Mouse (Mus musculus): ENCODE results near the gene Tomm7. TPM values are rescaled to one million over a fixed set of nuclear protein-coding genes. Genes with fewer than 3 reads are reported as not detected.

Tomm7 gene
- polyA plus RNA-seq, 1 experiment, result 213 TPM

DNA sequence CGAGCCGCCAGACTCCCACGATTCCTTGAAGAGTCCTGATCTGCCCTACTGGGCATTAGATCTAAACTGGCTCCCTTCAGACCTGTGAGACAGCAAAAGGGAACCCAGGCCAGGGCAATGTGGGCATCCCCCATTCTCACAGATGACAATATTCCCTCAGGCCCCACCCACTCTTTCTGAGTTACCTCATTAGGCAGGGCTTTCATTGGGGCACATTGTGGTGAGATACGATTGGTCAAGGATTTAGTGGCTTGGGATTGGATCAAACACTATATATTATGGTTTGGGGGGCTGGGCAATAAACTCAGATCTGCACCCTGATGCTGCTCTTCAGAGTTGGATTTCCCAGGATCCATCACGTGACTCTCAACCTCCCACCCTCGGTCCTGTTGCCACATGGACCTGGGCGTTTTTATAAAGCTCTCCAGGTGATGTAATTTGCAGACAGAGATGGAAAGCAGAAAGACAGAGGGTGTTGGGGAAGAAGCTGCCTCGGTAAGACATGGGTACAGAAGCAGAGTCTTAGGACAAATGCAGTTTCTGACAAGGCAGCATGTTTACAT, 19.7 kb downstream of the Tomm7 start:
- H3K4me1 ChIP-seq (ENCODE audit: control insufficient read depth, insufficient read depth, insufficient read length, low read length), result no peaks in the 10 kb centered on the region
- no peak overlapping the region for H3K27ac ChIP-seq (replicated peaks; ENCODE audit: low read depth, low read length)
- H3K4me3 ChIP-seq (ENCODE audit: insufficient read depth, low read depth, low read length), result no peak overlapping the region

DNA sequence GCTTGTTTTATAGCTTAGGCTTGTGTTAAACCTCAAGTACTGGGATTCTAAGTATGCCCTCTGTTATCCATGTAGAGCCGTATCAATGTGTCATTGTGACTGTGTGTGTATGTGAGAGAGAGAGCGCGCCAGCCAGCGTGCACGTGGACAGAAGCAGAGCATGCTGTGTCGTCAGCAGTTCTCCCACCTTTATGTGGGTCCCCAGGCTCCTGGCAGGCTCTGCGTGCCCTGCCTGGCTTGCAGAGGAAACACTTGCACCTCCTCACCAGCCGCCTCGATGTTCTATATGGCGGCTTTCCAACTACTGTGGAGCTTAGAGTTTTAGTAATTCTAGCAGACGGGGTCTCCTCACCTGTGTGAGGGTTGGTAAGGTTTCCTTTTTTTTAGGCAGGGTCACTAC, 21.7 kb downstream of the Tomm7 start:
- H3K4me1 ChIP-seq (ENCODE audit: control insufficient read depth, insufficient read depth, insufficient read length, low read length), result no peaks in the 10 kb centered on the region

DNA sequence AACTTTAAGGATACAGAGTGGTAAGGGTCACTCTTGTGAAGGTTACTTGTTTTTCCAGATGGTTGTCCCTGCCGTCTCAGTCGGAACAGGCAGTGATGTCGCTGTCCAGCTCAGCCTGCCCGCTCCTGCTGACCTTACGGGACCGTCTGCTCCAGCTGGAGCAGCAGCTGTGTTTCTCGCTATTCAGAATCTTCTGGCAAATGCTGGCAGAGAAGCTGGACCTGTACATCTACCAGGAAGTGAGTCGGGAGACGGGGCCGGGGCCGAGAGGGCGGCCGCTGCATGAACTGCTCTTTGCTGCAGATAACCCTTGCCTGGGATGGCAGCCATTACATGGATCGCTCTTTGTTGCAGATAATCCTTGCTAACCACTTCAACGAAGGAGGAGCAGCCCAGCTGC, 27.3 kb downstream of the Tomm7 start:
- Histone ChIP-seq H3K4me3 (ENCODE audit: insufficient read depth, low read depth, low read length) (no peak overlapping the region), H3K27ac (replicated peaks; ENCODE audit: low read depth, low read length) (no peak overlapping the region), H3K4me1 (ENCODE audit: control insufficient read depth, insufficient read depth, insufficient read length, low read length) (no peaks in the 10 kb centered on the region)

More for the DNA sequence above, 21.7 kb downstream of the Tomm7 start:
- Histone ChIP-seq H3K27ac (replicated peaks; ENCODE audit: low read depth, low read length) (no peak overlapping the region), H3K4me3 (ENCODE audit: insufficient read depth, low read depth, low read length) (no peak overlapping the region)

DNA sequence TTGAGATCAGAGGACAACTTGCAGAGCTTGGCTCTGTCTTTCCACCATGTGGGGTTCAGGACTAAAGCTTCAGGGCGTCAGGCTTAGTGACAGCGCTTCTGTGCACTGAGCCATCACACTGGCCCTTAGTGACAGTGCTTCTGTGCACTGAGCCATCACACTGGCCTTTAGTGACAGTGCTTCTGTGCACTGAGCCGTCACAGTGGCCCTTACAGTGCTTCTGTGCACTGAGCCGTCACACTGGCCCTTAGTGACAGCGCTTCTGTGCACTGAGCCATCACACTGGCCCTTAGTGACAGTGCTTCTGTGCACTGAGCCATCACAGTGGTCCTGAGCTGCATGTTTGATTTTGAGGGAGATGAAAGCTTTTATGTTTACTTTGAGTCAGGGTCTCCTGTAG, 29.1 kb downstream of the Tomm7 start:
- Histone ChIP-seq H3K4me1 (ENCODE audit: control insufficient read depth, insufficient read depth, insufficient read length, low read length) (no peaks in the 10 kb centered on the region), H3K4me3 (ENCODE audit: insufficient read depth, low read depth, low read length) (no peak overlapping the region), H3K27ac (replicated peaks; ENCODE audit: low read depth, low read length) (no peak overlapping the region)

DNA sequence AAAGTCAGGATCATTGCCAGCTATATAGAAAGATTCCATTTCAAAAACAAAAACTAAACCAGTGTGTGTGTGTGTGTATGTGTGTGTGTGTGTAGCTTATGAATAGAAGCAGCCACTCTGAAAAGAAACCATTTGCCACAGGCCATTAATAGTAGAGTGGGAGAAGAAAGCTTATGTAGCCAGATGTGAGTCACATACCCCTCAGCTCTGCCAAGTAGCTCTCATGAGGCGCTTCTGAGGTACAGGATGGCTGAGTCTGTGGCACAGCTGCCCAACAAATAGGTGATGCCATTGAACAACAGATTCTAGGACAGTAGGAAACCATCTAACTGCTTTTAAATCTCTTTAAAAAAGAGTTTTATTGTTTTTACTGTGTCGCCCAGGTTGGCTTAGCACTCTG, 51.2 kb downstream of the Tomm7 start:
- Histone ChIP-seq H3K4me1 (ENCODE audit: control insufficient read depth, insufficient read depth, insufficient read length, low read length) (no peaks in the 10 kb centered on the region), H3K27ac (replicated peaks; ENCODE audit: low read depth, low read length) (no peak overlapping the region), H3K4me3 (ENCODE audit: insufficient read depth, low read depth, low read length) (no peak overlapping the region)

DNA sequence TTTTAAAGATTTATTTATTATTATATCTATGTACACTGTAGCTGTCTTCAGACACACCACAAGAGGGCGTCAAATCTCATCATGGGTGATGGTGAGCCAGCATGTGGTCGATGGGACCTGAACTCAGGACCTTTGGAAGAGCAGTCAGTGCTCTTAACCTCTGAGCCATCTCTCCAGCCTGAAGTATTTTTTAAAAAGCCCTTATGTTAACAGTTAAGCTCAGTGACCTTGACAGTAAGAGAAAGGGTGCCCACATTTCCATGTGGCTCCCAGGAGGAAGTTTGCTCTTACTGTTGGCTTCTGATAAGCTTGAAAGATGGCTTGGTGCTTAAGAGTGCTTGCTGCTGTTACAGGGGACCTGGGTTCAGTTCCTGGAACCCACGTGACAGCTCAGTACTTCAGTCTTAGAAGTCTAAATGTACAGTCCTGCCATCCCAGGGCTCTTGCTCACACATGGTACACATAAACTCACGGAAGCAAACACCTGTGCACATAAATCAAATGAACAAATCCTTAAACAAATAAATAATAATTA, 54.8 kb downstream of the Tomm7 start:
- Histone ChIP-seq H3K4me3 (ENCODE audit: insufficient read depth, low read depth, low read length) (no peak overlapping the region; the same call in 1 of the 2 replicates), H3K27ac (replicated peaks; ENCODE audit: low read depth, low read length) (no peak overlapping the region), H3K4me1 (ENCODE audit: control insufficient read depth, insufficient read depth, insufficient read length, low read length) (no peaks in the 10 kb centered on the region)

Other genes starting within 250 kb of the Tomm7 start
- 16.7 and 17.0 TPM in 2 replicates for gene Srpk2, start 159.5 kb downstream of the Tomm7 start, polyA plus RNA-seq (2012; ENCODE audit: insufficient read depth, insufficient read length, missing spikeins)
- 9.1 and 12.0 TPM in 2 replicates for gene Pus7, start 60.5 kb downstream of the Tomm7 start, polyA plus RNA-seq (2012; ENCODE audit: insufficient read depth, insufficient read length, missing spikeins)
- gene Rint1, start 56.5 kb downstream of the Tomm7 start, polyA plus RNA-seq (2012; ENCODE audit: insufficient read depth, insufficient read length, missing spikeins), result 14.0 and 16.0 TPM in 2 replicates
- gene Fam126a, start 186.5 kb upstream of the Tomm7 start, polyA plus RNA-seq (2012; ENCODE audit: insufficient read depth, insufficient read length, missing spikeins), result 5.2 and 6.8 TPM in 2 replicates